Mouse (Mus musculus): ENCODE measurements around the gene Calm5. TPM values are rescaled to one million over a fixed set of nuclear protein-coding genes. Genes with fewer than 3 reads are reported as not detected.
"Not testable (repeated sequence)": the region's sequence is repeated elsewhere in the genome, so short reads cannot be mapped to it uniquely, and the experiment has no call there.

Gene Calm5
- polyA plus RNA-seq, 1 experiment from 2014 or later: not detected

DNA sequence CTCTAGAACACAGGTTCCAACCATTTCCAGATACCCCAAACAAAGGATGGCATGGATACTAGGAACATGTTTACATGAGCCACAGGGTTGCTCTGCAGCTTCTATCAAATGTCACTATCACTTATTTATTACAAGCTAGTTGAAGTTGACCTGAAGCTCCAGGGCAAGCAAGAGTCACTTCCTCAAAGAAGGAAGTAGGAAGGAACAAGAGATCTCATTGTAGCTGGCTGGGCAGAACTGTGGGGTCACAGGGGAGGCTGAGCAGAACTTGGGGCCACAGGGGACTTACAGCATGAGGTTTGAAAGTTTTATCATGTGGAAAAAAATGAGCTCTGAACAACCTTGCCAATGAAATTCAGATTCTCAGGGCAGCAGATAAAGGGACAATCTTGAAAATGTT is 28.2 kb upstream of the Calm5 start:
- no peak overlapping the region for H3K4me2 ChIP-seq (ENCODE audit: low read length)
- no peak overlapping the region for H3K27ac ChIP-seq (replicated peaks; ENCODE audit: low read depth, low read length)
- no peak for DNase-seq
- no peak overlapping the region for H3K4me3 ChIP-seq (replicated peaks; ENCODE audit: low read depth, low read length)
- H3K4me1 ChIP-seq (ENCODE audit: control insufficient read depth, insufficient read depth, low read length): no peaks in the 10 kb centered on the region
- H3K27me3 ChIP-seq (ENCODE audit: control insufficient read depth, insufficient read depth, low read length): no peaks in the 10 kb centered on the region
- H3K36me3 ChIP-seq (ENCODE audit: control insufficient read depth, insufficient read depth, low read length): no peaks in the 10 kb centered on the region
- H3K9me3 ChIP-seq (ENCODE audit: control insufficient read depth, low read length): no peaks in the 10 kb centered on the region
- no peak for ATAC-seq (ENCODE audit: low FRiP score, low TSS enrichment)
- H3K9ac ChIP-seq (replicated peaks; ENCODE audit: low read length): no peak overlapping the region

DNA sequence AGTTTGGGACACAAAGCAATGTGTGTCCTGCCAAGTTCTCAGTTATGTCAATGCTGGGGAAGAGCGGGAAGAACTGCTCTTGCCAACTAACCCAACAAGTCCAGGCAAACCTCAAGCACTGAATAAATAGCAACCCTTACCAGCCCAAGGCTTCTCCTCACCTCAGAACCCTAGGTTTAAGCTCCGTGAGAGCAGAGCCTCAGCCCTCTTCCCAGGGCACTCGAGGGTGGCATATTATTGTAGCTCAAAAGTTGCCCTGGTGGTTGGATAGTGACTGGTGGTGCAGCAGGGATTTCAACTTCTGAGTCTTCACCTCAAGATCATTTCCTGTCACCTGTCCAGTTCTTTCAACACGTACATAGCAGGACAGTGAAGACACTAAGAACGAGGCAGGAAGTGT is 22.4 kb upstream of the Calm5 start:
- no peaks in the 10 kb centered on the region for H3K4me1 ChIP-seq (ENCODE audit: control insufficient read depth, insufficient read depth, low read length)
- H3K36me3 ChIP-seq (ENCODE audit: control insufficient read depth, insufficient read depth, low read length): no peaks in the 10 kb centered on the region
- ATAC-seq (ENCODE audit: low FRiP score, low TSS enrichment) (no peak), DNase-seq (no peak)
- H3K27me3 ChIP-seq (ENCODE audit: control insufficient read depth, insufficient read depth, low read length): no peaks in the 10 kb centered on the region
- H3K9ac ChIP-seq (replicated peaks; ENCODE audit: low read length): no peak overlapping the region
- H3K4me3 ChIP-seq (replicated peaks; ENCODE audit: low read depth, low read length): no peak overlapping the region
- H3K4me2 ChIP-seq (ENCODE audit: low read length): no peak overlapping the region
- H3K9me3 ChIP-seq (ENCODE audit: control insufficient read depth, low read length): no peaks in the 10 kb centered on the region
- WGBS: 86% methylated on average over 5 of the region's 5 CpGs
- H3K27ac ChIP-seq (replicated peaks; ENCODE audit: low read depth, low read length): no peak overlapping the region

DNA sequence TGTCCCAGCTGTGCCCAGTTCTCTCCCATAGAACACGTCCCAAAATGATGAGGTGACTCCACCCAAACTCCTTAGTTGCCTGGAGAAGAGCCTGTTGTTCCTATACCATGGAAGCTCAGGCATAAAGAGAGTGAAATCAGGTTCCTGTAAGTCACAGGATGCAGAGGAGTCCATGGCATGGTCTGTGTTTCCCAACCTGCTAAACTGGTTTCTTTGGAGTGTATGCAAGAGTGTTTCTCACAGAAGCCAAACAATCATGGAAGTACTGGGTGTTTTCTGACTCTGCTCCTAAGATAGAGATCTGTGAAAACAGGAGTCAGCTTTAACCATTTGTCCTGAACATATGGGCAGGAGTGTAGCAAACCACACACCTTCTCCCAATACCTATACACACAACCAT is 22.0 kb upstream of the Calm5 start:
- DNase-seq (no peak), ATAC-seq (ENCODE audit: low FRiP score, low TSS enrichment) (no peak)
- H3K4me2 ChIP-seq (ENCODE audit: low read length): no peak overlapping the region
- no peaks in the 10 kb centered on the region for H3K27me3 ChIP-seq (ENCODE audit: control insufficient read depth, insufficient read depth, low read length)
- 65% methylated on average over 1 of the region's 1 CpGs for WGBS
- no peaks in the 10 kb centered on the region for H3K4me1 ChIP-seq (ENCODE audit: control insufficient read depth, insufficient read depth, low read length)
- no peak overlapping the region for H3K9ac ChIP-seq (replicated peaks; ENCODE audit: low read length)
- no peak overlapping the region for H3K27ac ChIP-seq (replicated peaks; ENCODE audit: low read depth, low read length)
- H3K9me3 ChIP-seq (ENCODE audit: control insufficient read depth, low read length): no peaks in the 10 kb centered on the region
- H3K4me3 ChIP-seq (replicated peaks; ENCODE audit: low read depth, low read length): no peak overlapping the region
- H3K36me3 ChIP-seq (ENCODE audit: control insufficient read depth, insufficient read depth, low read length): no peaks in the 10 kb centered on the region

- WGBS: 68% methylated on average over 2 of the region's 2 CpGs
- Histone ChIP-seq H3K27me3 (ENCODE audit: control insufficient read depth, insufficient read depth, low read length) (no peaks in the 10 kb centered on the region), H3K27ac (replicated peaks; ENCODE audit: low read depth, low read length) (no peak overlapping the region), H3K4me2 (ENCODE audit: low read length) (no peak overlapping the region), H3K9ac (replicated peaks; ENCODE audit: low read length) (no peak overlapping the region), H3K36me3 (ENCODE audit: control insufficient read depth, insufficient read depth, low read length) (no peaks in the 10 kb centered on the region), H3K4me1 (ENCODE audit: control insufficient read depth, insufficient read depth, low read length) (no peaks in the 10 kb centered on the region), H3K4me3 (replicated peaks; ENCODE audit: low read depth, low read length) (no peak overlapping the region), H3K9me3 (ENCODE audit: control insufficient read depth, low read length) (no peaks in the 10 kb centered on the region)
- no peak for DNase-seq
- ATAC-seq (ENCODE audit: low FRiP score, low TSS enrichment): no peak
Observed at GRCm38 (mm10) chr13:3832450-3832849, 21.5 kb upstream of the Calm5 start.

GRCm38 (mm10) chr13:3833644-3834043 is 20.3 kb upstream of the Calm5 start:
- not testable (repeated sequence) for H3K9me3 ChIP-seq (ENCODE audit: control insufficient read depth, low read length); H3K4me2 ChIP-seq (ENCODE audit: low read length); H3K9ac ChIP-seq (replicated peaks; ENCODE audit: low read length); H3K27ac ChIP-seq (replicated peaks; ENCODE audit: low read depth, low read length); ATAC-seq (ENCODE audit: low FRiP score, low TSS enrichment); H3K4me1 ChIP-seq (ENCODE audit: control insufficient read depth, insufficient read depth, low read length); H3K27me3 ChIP-seq (ENCODE audit: control insufficient read depth, insufficient read depth, low read length); H3K4me3 ChIP-seq (replicated peaks; ENCODE audit: low read depth, low read length); DNase-seq; H3K36me3 ChIP-seq (ENCODE audit: control insufficient read depth, insufficient read depth, low read length)

DNA sequence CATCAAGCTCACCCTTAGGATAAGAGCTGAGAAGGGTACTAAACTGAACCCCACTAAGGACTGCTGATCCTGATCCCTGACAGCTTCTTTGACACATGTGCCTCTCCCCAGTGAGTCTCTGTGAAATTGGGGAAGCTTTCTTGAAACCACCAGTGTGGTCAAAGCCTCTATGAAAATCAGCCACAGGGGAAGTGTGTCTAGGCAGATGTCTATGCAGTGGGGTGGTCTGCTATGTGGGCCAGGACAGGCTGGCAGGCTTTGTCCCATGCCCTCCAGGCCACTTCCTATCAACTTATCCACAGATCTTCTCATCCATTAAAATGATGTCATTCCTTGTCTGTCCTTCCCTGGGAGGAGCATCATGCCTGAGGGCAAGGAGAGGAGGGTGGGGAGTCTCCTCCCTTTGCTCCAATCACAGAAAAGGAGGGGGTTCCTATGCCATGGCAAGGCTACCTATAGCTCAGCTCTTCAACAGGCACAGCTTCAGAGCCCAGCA is 16.6 kb upstream of the Calm5 start, which contains the start of gene Calm4:
TSS of gene Calm4 (plus strand) at position 446 of the 496 bp plus-strand sequence.
- not testable (repeated sequence) for H3K4me2 ChIP-seq (ENCODE audit: low read length); DNase-seq; H3K27ac ChIP-seq (replicated peaks; ENCODE audit: low read depth, low read length); H3K4me3 ChIP-seq (replicated peaks; ENCODE audit: low read depth, low read length); H3K36me3 ChIP-seq (ENCODE audit: control insufficient read depth, insufficient read depth, low read length); H3K4me1 ChIP-seq (ENCODE audit: control insufficient read depth, insufficient read depth, low read length); H3K9ac ChIP-seq (replicated peaks; ENCODE audit: low read length); H3K9me3 ChIP-seq (ENCODE audit: control insufficient read depth, low read length); ATAC-seq (ENCODE audit: low FRiP score, low TSS enrichment); H3K27me3 ChIP-seq (ENCODE audit: control insufficient read depth, insufficient read depth, low read length)

DNA sequence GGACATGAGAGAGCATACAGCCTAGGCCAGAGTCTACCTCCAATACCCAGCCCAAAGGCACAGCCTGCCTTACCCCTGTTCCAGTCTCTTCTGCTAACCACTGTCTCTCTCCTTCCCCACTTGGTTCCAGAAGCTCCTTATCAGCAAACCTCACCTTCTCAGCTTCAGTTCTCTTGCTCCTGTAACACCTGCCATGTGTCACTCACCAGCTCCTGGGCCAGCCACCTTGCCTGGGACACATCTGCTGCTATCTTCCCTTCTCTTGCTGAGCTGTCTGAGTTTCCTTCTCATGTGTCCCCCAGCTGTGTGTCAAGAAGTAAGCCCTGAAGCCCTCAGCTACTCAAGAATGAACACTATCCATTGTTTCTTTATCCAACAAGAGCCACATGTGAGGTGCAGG is 13.3 kb upstream of the Calm5 start:
- not testable (repeated sequence) for ATAC-seq (ENCODE audit: low FRiP score, low TSS enrichment); H3K9me3 ChIP-seq (ENCODE audit: control insufficient read depth, low read length); H3K4me1 ChIP-seq (ENCODE audit: control insufficient read depth, insufficient read depth, low read length); H3K27me3 ChIP-seq (ENCODE audit: control insufficient read depth, insufficient read depth, low read length); H3K4me3 ChIP-seq (replicated peaks; ENCODE audit: low read depth, low read length); H3K9ac ChIP-seq (replicated peaks; ENCODE audit: low read length); H3K36me3 ChIP-seq (ENCODE audit: control insufficient read depth, insufficient read depth, low read length); DNase-seq; H3K27ac ChIP-seq (replicated peaks; ENCODE audit: low read depth, low read length); H3K4me2 ChIP-seq (ENCODE audit: low read length)

- no peaks in the 10 kb centered on the region for H3K9me3 ChIP-seq (ENCODE audit: control insufficient read depth, low read length)
- no peak overlapping the region for H3K4me2 ChIP-seq (ENCODE audit: low read length)
- no peak for DNase-seq
- H3K27ac ChIP-seq (replicated peaks; ENCODE audit: low read depth, low read length): no peak overlapping the region
- no peaks in the 10 kb centered on the region for H3K27me3 ChIP-seq (ENCODE audit: control insufficient read depth, insufficient read depth, low read length)
- no peak for ATAC-seq (ENCODE audit: low FRiP score, low TSS enrichment)
- H3K9ac ChIP-seq (replicated peaks; ENCODE audit: low read length): no peak overlapping the region
- whole genome bisulfite sequencing: 83% methylated on average over 1 of the region's 1 CpGs
- no peaks in the 10 kb centered on the region for H3K36me3 ChIP-seq (ENCODE audit: control insufficient read depth, insufficient read depth, low read length)
- H3K4me3 ChIP-seq (replicated peaks; ENCODE audit: low read depth, low read length): no peak overlapping the region
- H3K4me1 ChIP-seq (ENCODE audit: control insufficient read depth, insufficient read depth, low read length): no peaks in the 10 kb centered on the region
Observed at GRCm38 (mm10) chr13:3850330-3850729, 3.6 kb upstream of the Calm5 start.

DNA sequence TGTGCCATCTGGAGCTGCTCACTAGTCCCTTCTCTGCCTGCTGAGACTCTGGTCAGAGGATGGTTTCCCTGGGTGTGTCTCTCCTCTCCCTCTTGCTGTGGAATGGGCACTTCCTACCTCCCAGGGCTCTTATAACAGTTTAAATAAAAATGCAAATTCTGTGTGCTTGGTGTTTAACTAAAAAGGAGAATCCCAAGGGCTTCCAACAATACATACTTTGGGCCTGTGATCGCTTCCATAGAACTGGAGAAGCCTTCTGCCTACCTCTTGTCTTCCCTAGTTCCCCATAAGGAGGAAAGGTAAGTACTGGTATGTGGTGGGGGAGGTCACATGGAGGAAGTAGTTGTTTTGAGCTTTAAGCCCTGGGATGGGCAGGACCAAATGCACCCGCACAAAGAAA is 883 bp downstream of the Calm5 start:
- Histone ChIP-seq H3K27me3 (ENCODE audit: control insufficient read depth, insufficient read depth, low read length) (no peaks in the 10 kb centered on the region), H3K36me3 (ENCODE audit: control insufficient read depth, insufficient read depth, low read length) (no peaks in the 10 kb centered on the region), H3K4me2 (ENCODE audit: low read length) (no peak overlapping the region), H3K27ac (replicated peaks; ENCODE audit: low read depth, low read length) (no peak overlapping the region), H3K4me3 (replicated peaks; ENCODE audit: low read depth, low read length) (no peak overlapping the region), H3K9me3 (ENCODE audit: control insufficient read depth, low read length) (no peaks in the 10 kb centered on the region), H3K4me1 (ENCODE audit: control insufficient read depth, insufficient read depth, low read length) (no peaks in the 10 kb centered on the region), H3K9ac (replicated peaks; ENCODE audit: low read length) (no peak overlapping the region)
- 83% methylated on average over 2 of the region's 2 CpGs for WGBS
- ATAC-seq (ENCODE audit: low FRiP score, low TSS enrichment) (no peak), DNase-seq (no peak)

Data from midbrain, embryonic 14.5 days (tissue).